Mouse (Mus musculus) stomach, embryonic 14.5 days (tissue): Measurements from ENCODE around the gene Esrrb. TPM values are rescaled to one million over a fixed set of nuclear protein-coding genes. Genes with fewer than 3 reads are reported as not detected.

ENCODE experiments used
- ATAC-seq: fragments of 200-750 bp; cut with Nextera tagmentation; 2 replicates; pipeline ENCODE4 v1.8.0; 2017; ENCODE audit warnings: low read depth, moderate TSS enrichment; ENCODE audit not compliant: insufficient number of reproducible peaks, insufficient read depth, low FRiP score
- H3K27ac ChIP-seq: fragments of 300-500 bp; sonication (generic); 2 replicates; pipeline ENCODE4 v1.5.1; 2014; ENCODE audit warnings: mild to moderate bottlenecking, low read length, moderate library complexity, mixed read lengths
- H3K27me3 ChIP-seq: fragments of 300-500 bp; sonication (generic); 2 replicates; pipeline ENCODE4 v1.6.1; 2014; ENCODE audit warnings: low read length, control low read depth, mixed read lengths; ENCODE audit not compliant: control insufficient read depth, insufficient read depth
- H3K36me3 ChIP-seq: fragments of 300-500 bp; sonication (generic); 2 replicates; pipeline ENCODE4 v1.6.1; 2014; ENCODE audit warnings: mild to moderate bottlenecking, control low read depth, low read length, moderate library complexity, mixed read lengths; ENCODE audit not compliant: control insufficient read depth, insufficient read depth
- H3K4me1 ChIP-seq: fragments of 300-500 bp; sonication (generic); 2 replicates; pipeline ENCODE4 v1.6.1; 2014; ENCODE audit warnings: low read length, control low read depth, mixed read lengths; ENCODE audit not compliant: control insufficient read depth, insufficient read depth
- H3K4me2 ChIP-seq: fragments of 300-500 bp; sonication (generic); replicated peaks from 2 replicates; pipeline ENCODE4 v1.6.1; 2014; ENCODE audit warnings: low read depth, low read length, control low read depth
- H3K4me3 ChIP-seq: fragments of 300-500 bp; sonication (generic); 2 replicates; pipeline ENCODE4 v1.5.1; 2014; ENCODE audit warnings: low read depth, low read length, control low read depth
- H3K9ac ChIP-seq: fragments of 300-500 bp; sonication (generic); replicated peaks from 2 replicates; pipeline ENCODE4 v1.6.1; 2014; ENCODE audit warnings: low read depth, mild to moderate bottlenecking, control low read depth, low read length, moderate library complexity, mixed read lengths
- H3K9me3 ChIP-seq: fragments of 300-500 bp; sonication (generic); 2 replicates; pipeline ENCODE4 v1.6.1; 2016; ENCODE audit warnings: low read depth, low read length, control low read depth; ENCODE audit not compliant: control insufficient read depth
- whole genome bisulfite sequencing: fragments of 180-500 bp; shearing (Covaris S2); extraction: QIAGEN DNeasy Blood & Tissue Kit; methylation state at CpG from one replicate; pipeline ENCODE4 v1.1.7; 2014; 5-methylcytosine and 5-hydroxymethylcytosine counted together
- polyA plus RNA-seq: library from polyadenylated mRNA; unstranded; fragments of >200 nt; fragmentation: Nextera tagmentation; extraction: Ambion mirVana; gene quantifications from 2 replicates; pipeline ENCODE4 v1.2.1, GENCODE M21; 2014

Gene Esrrb
- polyA plus RNA-seq, 1 experiment from 2014 or later: 0.22 TPM

DNA sequence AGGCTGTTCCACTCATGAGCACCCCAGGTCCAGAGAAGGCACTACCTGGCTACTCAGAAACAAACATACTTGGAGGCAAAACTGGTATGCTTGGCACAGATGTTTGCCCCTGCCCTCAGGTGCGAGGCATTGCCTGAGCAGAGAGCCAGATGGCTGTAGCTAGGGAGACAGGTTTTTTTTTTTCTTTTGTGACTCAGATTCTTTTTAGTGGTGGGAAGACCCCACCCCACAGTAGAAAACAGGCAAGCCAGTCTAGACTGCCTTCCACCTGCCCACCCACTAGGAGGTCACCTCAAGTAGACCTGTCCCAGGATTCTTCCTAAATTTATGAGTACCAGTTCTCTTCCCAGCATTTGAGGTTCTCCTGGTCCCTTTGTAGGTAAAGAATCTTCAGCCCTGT, 103.5 kb downstream of the Esrrb start:
- Histone ChIP-seq H3K27me3 (no peaks in the 10 kb centered on the region), H3K9ac (no peak overlapping the region), H3K4me2 (no peak overlapping the region), H3K27ac (no peak overlapping the region), H3K4me3 (no peak overlapping the region), H3K9me3 (no peaks in the 10 kb centered on the region), H3K4me1 (no peaks in the 10 kb centered on the region), H3K36me3 (no peaks in the 10 kb centered on the region)
- 77% methylated on average over 1 of the region's 1 CpGs for WGBS
- no peak for ATAC-seq

DNA sequence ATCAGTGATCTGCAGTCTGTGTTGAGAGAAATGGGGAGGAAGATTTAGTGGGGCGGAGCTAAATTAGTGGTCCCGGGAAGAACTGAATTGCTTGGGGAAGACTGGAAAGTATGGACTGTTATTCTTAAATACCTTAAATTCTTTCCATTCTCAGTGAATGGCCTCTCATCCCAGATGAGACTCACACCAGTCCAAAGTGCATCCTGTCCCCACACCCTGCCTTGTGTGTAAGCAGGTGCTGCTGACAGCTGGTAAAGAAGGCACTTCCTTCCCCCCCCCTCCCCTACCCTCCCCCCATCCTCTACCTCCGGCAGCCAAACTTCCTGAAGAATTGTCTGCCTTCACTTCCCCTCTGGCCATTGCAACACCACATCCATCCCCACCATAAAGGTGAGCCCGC, 105.3 kb downstream of the Esrrb start:
- Histone ChIP-seq H3K4me3 (no peak overlapping the region), H3K27ac (no peak overlapping the region), H3K9me3 (no peaks in the 10 kb centered on the region), H3K4me2 (no peak overlapping the region), H3K4me1 (no peaks in the 10 kb centered on the region), H3K36me3 (no peaks in the 10 kb centered on the region), H3K27me3 (no peaks in the 10 kb centered on the region), H3K9ac (no peak overlapping the region)
- ATAC-seq: no peak
- WGBS: 63% methylated on average over 4 of the region's 4 CpGs

DNA sequence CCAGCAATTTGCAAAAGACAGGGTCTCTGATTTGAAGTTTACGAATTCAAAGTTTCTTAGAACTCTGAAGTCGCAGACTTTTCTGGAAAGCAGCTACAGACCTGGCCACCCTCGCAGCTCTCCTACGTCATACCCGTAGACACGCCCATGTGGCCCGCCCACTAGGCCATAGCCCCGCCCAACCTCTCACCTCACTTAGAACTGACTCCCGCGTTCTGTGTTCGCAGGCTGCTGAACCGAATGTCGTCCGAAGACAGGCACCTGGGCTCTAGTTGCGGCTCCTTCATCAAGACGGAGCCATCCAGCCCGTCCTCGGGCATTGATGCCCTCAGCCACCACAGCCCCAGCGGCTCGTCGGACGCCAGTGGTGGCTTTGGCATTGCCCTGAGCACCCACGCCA, 109.0 kb downstream of the Esrrb start:
- H3K9ac ChIP-seq: no peak overlapping the region
- H3K4me1 ChIP-seq: no peaks in the 10 kb centered on the region
- H3K27me3 ChIP-seq: no peaks in the 10 kb centered on the region
- H3K9me3 ChIP-seq: no peaks in the 10 kb centered on the region
- no peak overlapping the region for H3K4me3 ChIP-seq
- ATAC-seq: no peak
- no peak overlapping the region for H3K4me2 ChIP-seq
- H3K36me3 ChIP-seq: no peaks in the 10 kb centered on the region
- WGBS: 43% methylated on average over 23 of the region's 23 CpGs
- H3K27ac ChIP-seq: no peak overlapping the region

DNA sequence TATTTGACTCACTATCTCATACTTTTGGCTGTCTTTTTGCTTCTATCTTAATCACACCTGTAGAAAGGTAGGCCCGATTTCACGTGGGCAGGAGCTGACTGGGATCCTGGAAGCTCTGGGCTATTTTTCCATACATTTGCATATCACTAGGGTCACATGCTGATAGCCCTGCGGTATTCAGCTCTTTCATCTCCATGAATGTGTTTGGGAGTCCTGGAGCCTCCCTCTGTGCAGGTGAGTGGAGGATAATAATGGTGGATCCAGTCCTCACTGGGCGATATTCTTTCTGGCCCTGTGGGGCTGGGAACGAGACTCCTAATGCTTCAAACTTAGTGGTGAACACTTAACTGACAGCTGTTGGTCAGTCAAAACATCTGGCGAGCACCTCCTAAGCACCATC, 110.0 kb downstream of the Esrrb start:
- Histone ChIP-seq H3K4me2 (no peak overlapping the region), H3K9me3 (no peaks in the 10 kb centered on the region), H3K27ac (no peak overlapping the region), H3K9ac (no peak overlapping the region), H3K4me3 (no peak overlapping the region), H3K27me3 (no peaks in the 10 kb centered on the region), H3K4me1 (no peaks in the 10 kb centered on the region), H3K36me3 (no peaks in the 10 kb centered on the region)
- 55% methylated on average over 6 of the region's 6 CpGs for WGBS
- ATAC-seq: no peak

DNA sequence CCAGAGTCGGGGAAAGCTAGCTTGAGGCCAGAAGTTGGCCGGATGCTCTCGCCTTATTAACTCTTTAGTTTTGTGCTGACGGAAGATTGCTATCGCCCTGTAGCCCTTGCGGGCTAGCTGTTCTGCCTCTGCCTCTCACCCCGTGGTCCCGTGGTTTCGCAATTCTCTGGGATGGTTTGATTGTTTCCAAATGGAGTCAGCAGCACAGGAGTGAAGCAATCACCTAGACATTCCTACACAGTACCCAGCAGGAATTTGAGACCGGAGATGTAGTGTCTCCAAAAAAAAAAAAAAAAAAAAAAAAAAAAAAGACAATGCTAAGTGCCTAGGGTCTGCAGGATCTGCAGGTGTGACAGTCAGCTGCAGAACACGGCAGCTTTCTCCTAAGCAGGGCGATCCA, 112.7 kb downstream of the Esrrb start:
- H3K4me2 ChIP-seq: no peak overlapping the region
- H3K36me3 ChIP-seq: no peaks in the 10 kb centered on the region
- no peak for ATAC-seq
- H3K27ac ChIP-seq: no peak overlapping the region
- H3K4me3 ChIP-seq: no peak overlapping the region
- H3K4me1 ChIP-seq: no peaks in the 10 kb centered on the region
- H3K27me3 ChIP-seq: no peaks in the 10 kb centered on the region
- H3K9me3 ChIP-seq: no peaks in the 10 kb centered on the region
- H3K9ac ChIP-seq: no peak overlapping the region
- 56% methylated on average over 12 of the region's 12 CpGs for WGBS

DNA sequence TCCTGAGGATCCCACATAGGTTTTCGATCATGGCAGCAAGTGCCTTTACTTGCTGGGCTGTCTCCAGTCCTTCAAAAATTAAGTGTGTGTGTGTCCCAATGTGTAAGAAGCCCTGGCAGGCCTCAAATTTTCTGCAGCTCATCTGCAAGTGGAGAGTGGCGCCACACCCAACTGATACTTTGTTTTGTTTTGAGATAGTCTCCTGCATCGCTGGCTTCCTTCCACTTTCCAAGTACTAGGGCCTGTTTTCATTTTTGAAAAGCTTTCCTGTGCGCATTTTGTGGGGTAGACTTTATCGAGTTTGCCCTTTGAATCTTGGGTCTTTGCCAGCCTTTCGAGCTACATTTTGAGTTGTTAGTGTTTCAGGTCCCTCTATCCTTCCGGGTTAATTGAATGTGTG, 115.1 kb downstream of the Esrrb start:
- Histone ChIP-seq H3K4me1 (no peaks in the 10 kb centered on the region), H3K27me3 (no peaks in the 10 kb centered on the region), H3K27ac (no peak overlapping the region), H3K9me3 (no peaks in the 10 kb centered on the region), H3K4me3 (no peak overlapping the region), H3K9ac (no peak overlapping the region), H3K36me3 (no peaks in the 10 kb centered on the region), H3K4me2 (no peak overlapping the region)
- no peak for ATAC-seq
- 63% methylated on average over 7 of the region's 7 CpGs for WGBS

DNA sequence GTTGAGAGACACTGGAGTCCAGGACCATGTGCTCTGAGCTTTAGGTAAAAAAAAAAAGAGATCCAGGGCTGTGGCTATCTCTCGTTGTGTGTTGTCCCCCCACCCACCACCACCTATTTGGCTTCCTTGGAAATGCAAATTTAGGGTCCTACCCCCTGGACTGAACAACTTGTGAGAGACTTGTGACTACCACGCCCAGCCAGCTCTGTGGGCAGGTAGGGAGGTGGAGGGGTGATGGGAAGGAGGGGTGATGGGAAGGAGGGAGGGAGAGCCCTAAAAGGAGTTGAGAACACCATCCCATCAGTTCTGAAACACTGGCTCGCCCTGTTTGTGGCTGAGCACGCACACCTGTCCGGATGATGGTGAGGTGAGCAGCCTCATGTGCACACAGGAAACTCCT, 118.0 kb downstream of the Esrrb start:
- Histone ChIP-seq H3K4me3 (no peak overlapping the region), H3K27me3 (no peaks in the 10 kb centered on the region), H3K36me3 (no peaks in the 10 kb centered on the region), H3K4me2 (no peak overlapping the region), H3K9ac (no peak overlapping the region), H3K4me1 (no peaks in the 10 kb centered on the region), H3K9me3 (no peaks in the 10 kb centered on the region), H3K27ac (no peak overlapping the region)
- no peak for ATAC-seq
- 77% methylated on average over 5 of the region's 5 CpGs for WGBS

DNA sequence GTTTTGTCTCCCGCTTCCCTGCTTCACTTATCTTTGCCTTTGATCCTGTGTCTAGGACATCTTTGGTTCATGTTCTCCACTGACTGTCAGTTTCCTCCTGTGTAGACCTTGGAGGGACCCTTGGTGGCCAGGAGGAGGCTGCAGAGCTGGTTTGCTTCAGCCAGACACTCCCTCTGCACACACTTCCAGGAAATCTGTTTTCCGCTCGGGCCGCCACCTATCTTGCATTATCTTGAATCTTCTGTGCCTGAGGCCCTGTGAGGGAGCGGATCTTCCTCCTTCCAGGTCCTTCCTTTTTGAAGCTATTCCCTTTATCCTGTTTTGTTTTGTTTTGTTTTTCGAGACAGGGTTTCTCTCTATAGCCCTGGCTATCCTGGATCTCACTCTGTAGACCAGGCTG, 121.1 kb downstream of the Esrrb start:
- no peak overlapping the region for H3K9ac ChIP-seq
- no peaks in the 10 kb centered on the region for H3K27me3 ChIP-seq
- no peak for ATAC-seq
- no peaks in the 10 kb centered on the region for H3K9me3 ChIP-seq
- no peaks in the 10 kb centered on the region for H3K4me1 ChIP-seq
- H3K4me2 ChIP-seq: no peak overlapping the region
- no peak overlapping the region for H3K4me3 ChIP-seq
- 70% methylated on average over 6 of the region's 6 CpGs for WGBS
- no peak overlapping the region for H3K27ac ChIP-seq
- no peaks in the 10 kb centered on the region for H3K36me3 ChIP-seq

DNA sequence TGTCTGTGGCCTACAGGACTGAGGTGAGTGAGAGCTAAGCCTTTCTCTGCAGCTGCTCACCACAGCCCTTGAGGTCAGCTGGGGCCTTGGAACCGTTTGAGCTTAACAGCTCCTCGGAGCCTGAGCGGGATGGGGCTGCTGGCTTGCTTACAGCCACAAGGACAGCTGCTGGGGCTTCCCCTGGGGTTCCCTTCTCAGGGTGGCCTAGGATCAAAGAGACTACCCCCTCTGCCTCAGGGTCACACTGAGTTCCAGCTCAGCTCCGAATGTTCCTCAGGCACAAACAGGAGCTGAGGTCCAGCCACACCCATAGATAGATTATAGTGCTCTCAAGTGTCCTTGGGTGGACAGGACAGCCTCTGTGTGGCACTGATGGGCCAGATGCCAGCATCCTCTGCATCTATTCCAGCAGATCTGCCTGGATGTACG, 122.5 kb downstream of the Esrrb start:
- H3K4me3 ChIP-seq: no peak overlapping the region
- no peak overlapping the region for H3K9ac ChIP-seq
- H3K4me2 ChIP-seq: no peak overlapping the region
- no peak overlapping the region for H3K27ac ChIP-seq
- WGBS: 46% methylated on average over 5 of the region's 5 CpGs
- no peaks in the 10 kb centered on the region for H3K27me3 ChIP-seq
- no peaks in the 10 kb centered on the region for H3K9me3 ChIP-seq
- H3K4me1 ChIP-seq: no peaks in the 10 kb centered on the region
- H3K36me3 ChIP-seq: no peaks in the 10 kb centered on the region
- no peak for ATAC-seq
